Mouse (Mus musculus) hindbrain, embryonic 14.5 days (tissue): ENCODE results near the gene Cyth1. TPM values are rescaled to one million over a fixed set of nuclear protein-coding genes. Genes with fewer than 3 reads are reported as not detected.

Experiments
- ATAC-seq: fragments of 200-750 bp; cut with Nextera tagmentation; 2 replicates; pipeline ENCODE4 v1.8.0; 2017; ENCODE audit warnings: moderate number of reproducible peaks, mild to moderate bottlenecking, moderate TSS enrichment, moderate library complexity; ENCODE audit not compliant: low FRiP score
- DNase-seq: peaks from one replicate; pipeline ENCODE4 v3.0.0-alpha.2; 2015; ENCODE audit warnings: low spot score
- H3K27ac ChIP-seq: fragments of 300-500 bp; sonication (generic); 2 replicates; pipeline ENCODE4 v1.5.1; 2014; ENCODE audit warnings: mild to moderate bottlenecking, moderate library complexity
- H3K27me3 ChIP-seq: fragments of 300-500 bp; sonication (generic); 2 replicates; pipeline ENCODE4 v1.6.1; 2014; ENCODE audit warnings: mild to moderate bottlenecking, low read length, mixed read lengths; ENCODE audit not compliant: control insufficient read depth, insufficient read depth
- H3K36me3 ChIP-seq: fragments of 300-500 bp; sonication (generic); replicated peaks from 2 replicates; pipeline ENCODE4 v1.6.1; 2014; ENCODE audit not compliant: control insufficient read depth, insufficient read depth
- H3K4me1 ChIP-seq: fragments of 300-500 bp; sonication (generic); replicated peaks from 2 replicates; pipeline ENCODE4 v1.6.1; 2014; ENCODE audit warnings: antibody characterized with exemption, low read length, mixed read lengths; ENCODE audit not compliant: control insufficient read depth, insufficient read depth
- H3K4me2 ChIP-seq: fragments of 300-500 bp; sonication (generic); replicated peaks from 2 replicates; pipeline ENCODE4 v1.6.1; 2014; ENCODE audit warnings: mild to moderate bottlenecking, moderate library complexity
- H3K4me3 ChIP-seq: fragments of 300-500 bp; sonication (generic); replicated peaks from 2 replicates; pipeline ENCODE4 v1.5.1; 2014; ENCODE audit warnings: mild to moderate bottlenecking, low read length
- H3K9ac ChIP-seq: fragments of 300-500 bp; sonication (generic); 2 replicates; pipeline ENCODE4 v1.6.1; 2014
- H3K9me3 ChIP-seq: fragments of 300-500 bp; sonication (generic); 2 replicates; pipeline ENCODE4 v1.6.1; 2016; ENCODE audit warnings: low read length; ENCODE audit not compliant: control insufficient read depth
- WGBS: fragments of 180-500 bp; shearing (Covaris S2); extraction: QIAGEN DNeasy Blood & Tissue Kit; methylation state at CpG from one replicate; pipeline ENCODE4 v1.1.7; 2014; 5-methylcytosine and 5-hydroxymethylcytosine counted together
- polyA plus RNA-seq: library from polyadenylated mRNA; unstranded; fragments of >200 nt; fragmentation: Nextera tagmentation; extraction: Ambion mirVana; gene quantifications from 2 replicates; pipeline ENCODE4 v1.2.1, GENCODE M21; 2014

Cyth1 gene
- polyA plus RNA-seq, 1 experiment from 2014 or later, result 18.1 TPM

DNA sequence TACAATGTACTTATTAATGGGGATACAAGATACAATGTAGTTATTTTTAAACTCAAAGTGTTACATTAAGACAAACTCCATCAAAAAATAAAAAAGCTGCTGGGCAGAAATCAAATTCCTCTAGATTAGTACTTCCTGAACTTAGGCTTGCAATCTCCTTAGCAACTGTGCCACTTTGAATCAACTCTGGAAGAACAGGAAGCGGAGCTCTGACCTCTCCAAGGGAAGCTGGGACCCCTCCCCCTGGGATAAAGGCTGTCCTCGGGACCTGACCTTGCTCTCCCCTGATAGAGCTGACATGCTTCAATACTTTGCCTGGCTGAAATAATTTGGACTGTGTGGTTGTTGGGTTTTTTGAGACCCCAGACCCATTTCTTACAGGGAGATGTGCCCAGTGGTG lies 151.7 kb downstream of the Cyth1 start:
- H3K36me3 ChIP-seq, result no peaks in the 10 kb centered on the region
- no peaks in the 10 kb centered on the region for H3K27me3 ChIP-seq
- no peak for ATAC-seq
- H3K9ac ChIP-seq, result no peak overlapping the region
- no peak overlapping the region for H3K4me3 ChIP-seq
- no peak overlapping the region for H3K27ac ChIP-seq
- no peaks in the 10 kb centered on the region for H3K4me1 ChIP-seq
- WGBS, result 48% methylated on average over 2 of the region's 2 CpGs
- no peak for DNase-seq
- H3K4me2 ChIP-seq, result no peak overlapping the region
- H3K9me3 ChIP-seq, result no peaks in the 10 kb centered on the region

DNA sequence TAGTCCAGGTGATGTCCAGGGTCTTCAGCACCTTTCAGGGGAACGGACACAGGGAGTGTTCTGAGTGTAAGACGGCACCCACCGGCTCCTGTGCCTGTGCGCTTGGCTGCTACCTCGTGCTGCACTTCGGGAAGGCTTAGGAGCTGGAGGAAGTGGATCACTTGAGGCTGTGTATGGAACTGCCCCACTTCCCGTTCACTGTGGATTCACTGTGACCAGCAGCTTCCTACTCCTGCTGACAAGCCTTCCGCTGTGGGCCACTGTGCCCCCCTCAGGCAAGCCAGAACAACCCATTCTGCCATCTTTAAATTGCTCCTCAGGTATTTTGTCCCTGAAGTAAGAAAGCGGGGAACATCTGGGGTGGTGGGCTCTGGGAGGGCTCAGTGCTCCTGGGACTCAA lies 153.4 kb downstream of the Cyth1 start:
- 89% methylated on average over 9 of the region's 9 CpGs for WGBS

DNA sequence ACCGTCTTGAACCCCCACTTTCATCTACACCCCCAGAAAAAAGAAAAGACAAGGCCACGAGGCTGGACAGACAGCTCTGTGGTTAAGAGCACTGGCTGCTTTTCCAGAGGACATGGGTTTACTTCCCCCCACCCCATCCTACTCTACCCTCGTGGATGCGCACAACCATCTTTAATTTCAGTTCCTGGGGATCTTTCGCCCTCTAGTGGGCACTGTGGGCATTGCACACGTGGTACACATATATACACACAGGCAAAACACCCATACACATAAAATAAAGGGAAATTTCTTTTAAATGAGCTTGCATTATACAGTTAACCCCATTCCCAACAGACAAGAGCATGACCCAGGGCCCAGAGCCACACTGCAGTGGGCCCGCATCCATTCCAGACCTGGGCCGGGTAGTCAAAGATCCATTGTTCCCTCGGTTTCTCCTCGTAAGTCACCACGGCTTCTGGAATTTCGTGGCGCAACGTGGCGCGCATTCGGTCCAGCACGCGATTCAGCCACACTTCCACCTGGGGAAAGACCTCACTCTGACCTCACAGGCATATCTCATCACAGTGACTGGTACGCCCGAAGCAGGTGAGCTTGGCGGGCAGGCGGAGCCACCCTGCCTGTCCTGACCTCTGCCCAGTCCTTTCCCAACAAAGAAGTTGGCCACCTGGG lies 157.3 kb downstream of the Cyth1 start:
- no peaks in the 10 kb centered on the region for H3K27me3 ChIP-seq
- 85% methylated on average over 23 of the region's 23 CpGs for WGBS
- DNase-seq (no peak), ATAC-seq (no peak)
- H3K4me1 ChIP-seq, result no peaks in the 10 kb centered on the region
- H3K27ac ChIP-seq, result no peak overlapping the region
- no peaks in the 10 kb centered on the region for H3K36me3 ChIP-seq
- H3K4me2 ChIP-seq, result no peak overlapping the region
- no peak overlapping the region for H3K4me3 ChIP-seq
- no peak overlapping the region for H3K9ac ChIP-seq
- H3K9me3 ChIP-seq, result no peaks in the 10 kb centered on the region

More for the DNA sequence above, 153.4 kb downstream of the Cyth1 start:
- Histone ChIP-seq H3K36me3 (no peaks in the 10 kb centered on the region), H3K27me3 (no peaks in the 10 kb centered on the region), H3K9ac (no peak overlapping the region), H3K27ac (no peak overlapping the region), H3K4me1 (no peaks in the 10 kb centered on the region), H3K4me3 (no peak overlapping the region), H3K4me2 (no peak overlapping the region), H3K9me3 (no peaks in the 10 kb centered on the region)
- ATAC-seq (no peak), DNase-seq (no peak)

DNA sequence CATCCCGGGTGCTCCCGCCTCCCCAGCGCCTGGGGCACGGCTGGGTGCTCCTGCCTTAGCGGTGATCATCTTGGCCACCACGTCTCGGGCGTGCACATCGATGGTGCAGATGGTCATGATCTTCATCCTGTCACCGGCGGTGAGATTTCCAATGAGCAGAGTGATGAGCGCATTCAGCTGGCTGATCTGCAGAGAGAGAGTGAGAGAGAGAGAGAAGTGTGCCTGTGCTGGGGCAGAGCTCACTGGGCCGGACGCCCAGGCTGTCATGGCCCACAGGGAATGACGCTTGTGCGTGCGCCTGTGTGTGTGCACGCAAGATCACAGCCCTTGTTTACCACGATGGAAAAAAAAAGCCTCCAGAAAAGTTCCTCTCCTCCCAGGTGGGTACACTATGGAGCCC lies 159.5 kb downstream of the Cyth1 start:
- WGBS, result 87% methylated on average over 19 of the region's 19 CpGs
- H3K27ac ChIP-seq, result no peak overlapping the region
- H3K9me3 ChIP-seq, result no peaks in the 10 kb centered on the region
- DNase-seq (no peak), ATAC-seq (no peak)
- H3K27me3 ChIP-seq, result no peaks in the 10 kb centered on the region
- H3K4me2 ChIP-seq, result no peak overlapping the region
- H3K4me3 ChIP-seq, result no peak overlapping the region
- H3K4me1 ChIP-seq, result no peaks in the 10 kb centered on the region
- H3K9ac ChIP-seq, result no peak overlapping the region
- H3K36me3 ChIP-seq, result no peaks in the 10 kb centered on the region

DNA sequence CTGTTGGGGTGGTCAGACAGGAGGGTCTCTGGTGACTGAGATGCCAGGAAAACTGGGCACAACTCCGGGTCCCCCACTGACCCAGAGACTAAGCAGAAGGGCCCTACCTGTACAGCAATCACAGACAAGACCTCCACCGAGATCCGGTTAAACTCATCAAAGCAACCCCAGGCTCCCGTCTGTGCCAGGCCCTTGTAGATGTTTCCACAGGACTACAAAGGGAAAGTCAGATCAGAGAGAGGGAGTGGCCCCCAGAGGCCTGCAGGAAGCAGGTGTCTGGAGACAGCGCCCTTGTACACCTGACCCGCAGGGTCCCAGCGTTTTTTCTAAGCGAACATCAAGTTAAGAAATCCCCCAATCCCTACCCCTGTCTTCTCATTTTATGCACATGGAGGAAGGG lies 162.4 kb downstream of the Cyth1 start:
- DNase-seq (no peak), ATAC-seq (no peak)
- Histone ChIP-seq H3K27me3 (no peaks in the 10 kb centered on the region), H3K9me3 (no peaks in the 10 kb centered on the region), H3K4me3 (no peak overlapping the region), H3K4me1 (no peaks in the 10 kb centered on the region), H3K4me2 (no peak overlapping the region), H3K9ac (no peak overlapping the region), H3K36me3 (no peaks in the 10 kb centered on the region), H3K27ac (no peak overlapping the region)
- 90% methylated on average over 8 of the region's 8 CpGs for WGBS

DNA sequence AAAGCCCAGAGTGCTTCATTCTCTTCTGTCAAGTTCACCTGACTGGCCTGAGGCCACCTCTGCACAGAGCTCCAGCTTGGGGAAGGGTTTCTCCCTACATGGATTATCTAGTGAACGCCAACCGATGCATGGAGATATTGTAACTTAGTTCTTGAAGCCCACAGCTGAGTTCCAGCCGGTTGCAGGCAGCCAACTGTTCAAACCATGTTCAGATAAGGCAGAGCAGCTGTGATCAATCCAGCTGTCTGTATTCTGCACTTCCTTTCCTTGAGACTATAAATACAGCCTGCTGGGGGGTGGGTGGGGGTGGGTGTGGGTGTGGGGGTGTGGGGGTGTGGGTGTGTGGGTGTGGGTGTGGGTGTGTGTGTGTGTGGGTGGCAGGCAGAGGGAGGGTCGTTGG lies 163.2 kb downstream of the Cyth1 start:
- 81% methylated on average over 4 of the region's 4 CpGs for WGBS
- H3K4me1 ChIP-seq, result no peaks in the 10 kb centered on the region
- H3K27me3 ChIP-seq, result no peaks in the 10 kb centered on the region
- H3K4me2 ChIP-seq, result no peak overlapping the region
- no peak for DNase-seq
- ATAC-seq, result no peak
- no peak overlapping the region for H3K4me3 ChIP-seq
- no peak overlapping the region for H3K27ac ChIP-seq
- H3K9me3 ChIP-seq, result no peaks in the 10 kb centered on the region
- H3K9ac ChIP-seq, result no peak overlapping the region
- H3K36me3 ChIP-seq, result no peaks in the 10 kb centered on the region

DNA sequence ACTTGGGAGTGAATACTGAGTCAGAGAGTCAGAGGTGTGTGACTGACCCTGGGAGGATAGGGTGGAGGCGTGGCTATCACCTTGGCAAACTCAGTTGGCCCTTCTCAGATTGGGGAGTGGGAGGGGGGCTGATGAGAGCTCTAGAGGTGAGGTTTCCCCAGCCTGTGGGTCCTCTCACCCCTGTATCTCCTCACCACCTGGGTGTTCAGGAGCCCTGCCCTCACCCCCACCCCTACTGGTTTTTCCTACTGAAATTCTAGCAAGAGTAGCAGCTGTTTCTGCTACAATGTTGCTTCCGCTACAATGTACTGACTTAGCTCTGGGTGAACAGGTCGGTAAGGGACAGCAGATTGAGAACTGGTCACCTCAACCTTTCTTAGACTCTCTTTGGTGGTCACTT lies 164.1 kb downstream of the Cyth1 start:
- Histone ChIP-seq H3K36me3 (no peaks in the 10 kb centered on the region), H3K9me3 (no peaks in the 10 kb centered on the region), H3K27ac (no peak overlapping the region), H3K27me3 (no peaks in the 10 kb centered on the region), H3K9ac (no peak overlapping the region), H3K4me2 (no peak overlapping the region), H3K4me1 (no peaks in the 10 kb centered on the region), H3K4me3 (no peak overlapping the region)
- ATAC-seq (no peak), DNase-seq (no peak)
- 86% methylated on average over 3 of the region's 3 CpGs for WGBS

DNA sequence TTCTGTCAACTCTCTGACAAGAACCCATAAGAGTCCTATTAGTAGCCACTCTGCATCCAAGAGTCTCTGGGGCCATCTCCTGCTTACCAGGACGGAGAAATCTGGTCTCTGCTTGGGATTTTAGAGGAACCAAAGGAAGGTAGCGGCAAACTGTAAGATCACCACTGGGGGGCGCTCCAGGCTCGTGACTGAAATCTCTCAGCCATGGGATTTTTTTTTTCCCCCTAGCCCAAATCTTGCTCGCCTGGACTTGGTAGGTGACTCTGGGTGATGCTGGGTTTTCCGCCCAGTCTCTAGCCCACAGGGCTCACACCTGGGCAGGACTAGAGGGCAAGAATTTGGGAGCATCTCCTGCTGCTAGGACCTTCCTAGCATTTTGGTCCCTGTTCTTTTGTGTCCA lies 164.6 kb downstream of the Cyth1 start:
- WGBS, result 10% methylated on average over 6 of the region's 6 CpGs
- ATAC-seq, result no peak
- H3K36me3 ChIP-seq, result no peaks in the 10 kb centered on the region

DNA sequence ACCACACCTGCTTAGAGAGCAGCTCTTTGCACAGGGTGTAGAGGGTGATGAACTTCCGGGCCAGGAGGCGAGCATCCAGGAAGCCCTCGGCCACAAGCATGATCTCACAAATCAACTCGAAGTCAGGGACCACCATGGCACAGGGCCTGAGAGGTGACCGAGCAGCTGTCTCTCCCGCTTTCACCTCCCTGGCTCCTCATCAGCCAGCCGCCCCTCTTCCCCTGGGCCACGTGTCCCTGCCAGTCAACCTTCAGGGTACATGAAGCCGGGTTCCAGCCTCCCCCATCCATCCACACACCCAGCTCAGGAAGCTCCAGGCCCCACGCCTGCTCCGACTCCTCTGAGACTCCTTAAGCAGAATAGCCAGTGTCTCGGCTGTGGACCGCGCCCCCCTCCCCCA lies 166.1 kb downstream of the Cyth1 start:
- no peaks in the 10 kb centered on the region for H3K27me3 ChIP-seq
- ATAC-seq, result no peak
- DNase-seq, result no peak
- H3K36me3 ChIP-seq, result no peaks in the 10 kb centered on the region
- no peak overlapping the region for H3K4me3 ChIP-seq
- H3K27ac ChIP-seq, result no peak overlapping the region
- no peaks in the 10 kb centered on the region for H3K9me3 ChIP-seq
- H3K4me1 ChIP-seq, result no peaks in the 10 kb centered on the region
- WGBS, result 92% methylated on average over 14 of the region's 14 CpGs
- no peak overlapping the region for H3K4me2 ChIP-seq
- no peak overlapping the region for H3K9ac ChIP-seq

More for the DNA sequence above, 164.6 kb downstream of the Cyth1 start:
- no peak overlapping the region for H3K4me3 ChIP-seq
- H3K27me3 ChIP-seq, result no peaks in the 10 kb centered on the region
- H3K4me1 ChIP-seq, result no peaks in the 10 kb centered on the region
- H3K27ac ChIP-seq, result no peak overlapping the region
- H3K4me2 ChIP-seq, result no peak overlapping the region
- H3K9me3 ChIP-seq, result no peaks in the 10 kb centered on the region
- peak; percentile 82 for DNase-seq
- no peak overlapping the region for H3K9ac ChIP-seq
